Mouse (Mus musculus) kidney, adult 2 months (tissue): ENCODE measurements at regions not wholly inside any gene's neighbourhood (a gene's known extent, or its start where the extent isn't known, plus 50 kb on each side); places are given as distances from the start of the nearest gene placed in this dataset.

Experiments used
- CTCF ChIP-seq: fragments of 200-500 bp; conservative IDR thresholded peaks from 2 replicates; pipeline ENCODE4 v1.5.1; 2011; ENCODE audit warnings: low read depth, mild to moderate bottlenecking, control low read depth, low read length, moderate library complexity, mixed read lengths; ENCODE audit not compliant: insufficient read depth, insufficient read length
- POLR2A ChIP-seq: fragments of 200-500 bp; IDR thresholded peaks from one replicate; pipeline ENCODE4 v1.6.1; 2011; ENCODE audit warnings: low read depth, low read length, control low read depth

GRCm38 (mm10) chr12:31173512-31173911, 67.1 kb upstream of the Gm6993 start:
- TF ChIP-seq CTCF (no peak), POLR2A (no peak)
